In genomic region chr6:136691314-136691713, GRCm38 (mm10) we compare ENCODE assay signal across 17 mouse cellular contexts. TPM values are rescaled to one million over a fixed set of nuclear protein-coding genes. Genes with fewer than 3 reads are reported as not detected.
DNase-seq lines count a peak whose midpoint lies in the region; ATAC-seq and TF ChIP-seq lines count a peak whose summit lies in the region.
"Had no signal": no experiment of that assay in that cellular context is flagged by ENCODE, and none has a peak within 500 bp of the region (broad histone marks: within the 10 kb centered on the region; RNA-seq: fewer than 3 reads in every experiment).

No protein-coding gene starts in this region.

- no peak for TF ChIP-seq EP300 in CH12.LX (IDR thresholded peaks at IDR 0.05; ENCODE audit: low read length)

- ATAC-seq in hindbrain, postnatal 0 days = no peak
- ATAC-seq in hindbrain, embryonic 11.5 days (ENCODE audit: low FRiP score) = no peak
- ATAC-seq in lung, embryonic 14.5 days (ENCODE audit: insufficient read depth) = no peak
- ATAC-seq: midbrain, embryonic 13.5 days had no signal

- no peaks in the 10 kb centered on the region for H3K4me1 ChIP-seq in hindbrain, postnatal 0 days (ENCODE audit: insufficient read depth, low read length)
- H3K4me1 ChIP-seq in hindbrain, embryonic 11.5 days (replicated peaks; ENCODE audit: control insufficient read depth, insufficient read depth, low read length) = no peaks in the 10 kb centered on the region
- no peaks in the 10 kb centered on the region for H3K4me1 ChIP-seq in lung, embryonic 14.5 days (ENCODE audit: insufficient read depth)
- peaks cover 7 to 28% of the 10 kb centered on the region in 2 experiments; a peak in 3 of 4 replicates for H3K4me1 ChIP-seq in CH12.LX (ENCODE audit: control insufficient read depth in 1 of 2, insufficient read depth in 2 of 2)
- H3K4me1 ChIP-seq: embryonic facial prominence, embryonic 15.5 days; forebrain, embryonic 12.5 days; hindbrain, embryonic 13.5 days; midbrain, embryonic 13.5 days had no signal

- in situ Hi-C loops in CH12.LX (cut with MboI; ENCODE audit: low pct_ligation_motif_present, low pct_unique_long_range_greater_than_20kb, low sequenced_read_pairs) = no loop called here

- H3K9me3 ChIP-seq in hindbrain, postnatal 0 days (ENCODE audit: low read length) = no peaks in the 10 kb centered on the region
- H3K9me3 ChIP-seq in hindbrain, embryonic 11.5 days (ENCODE audit: control insufficient read depth, low read length) = no peaks in the 10 kb centered on the region
- no peaks in the 10 kb centered on the region for H3K9me3 ChIP-seq in lung, embryonic 14.5 days (ENCODE audit: low read depth, low read length)
- H3K9me3 ChIP-seq in CH12.LX (replicated peaks; ENCODE audit: low read length) = peaks cover 14% of the 10 kb centered on the region
- H3K9me3 ChIP-seq: embryonic facial prominence, embryonic 15.5 days; hindbrain, embryonic 13.5 days had no signal

- H3K27me3 ChIP-seq in hindbrain, postnatal 0 days (ENCODE audit: insufficient read depth, low read length) = no peaks in the 10 kb centered on the region
- H3K27me3 ChIP-seq in hindbrain, embryonic 11.5 days (ENCODE audit: control insufficient read depth, insufficient read depth, low read length) = no peaks in the 10 kb centered on the region
- H3K27me3 ChIP-seq in lung, embryonic 14.5 days (ENCODE audit: insufficient read depth, low read length) = no peaks in the 10 kb centered on the region
- H3K27me3 ChIP-seq in CH12.LX (replicated peaks) = no peaks in the 10 kb centered on the region
- H3K27me3 ChIP-seq: embryonic facial prominence, embryonic 15.5 days; forebrain, embryonic 12.5 days; hindbrain, embryonic 13.5 days; limb, embryonic 12.5 days; midbrain, embryonic 13.5 days had no signal

- H3K4me3 ChIP-seq in hindbrain, postnatal 0 days (ENCODE audit: low read length) = no peak overlapping the region
- no peak overlapping the region for H3K4me3 ChIP-seq in hindbrain, embryonic 11.5 days (ENCODE audit: low read depth, low read length)
- H3K4me3 ChIP-seq in lung, embryonic 14.5 days (ENCODE audit: low read depth, low read length) = no peak overlapping the region
- H3K4me3 ChIP-seq in CH12.LX (replicated peaks in 1 of 3; ENCODE audit: low read depth in 2 of 3, low read length in 2 of 3, poor library complexity in 1 of 3) = no peak overlapping the region
- H3K4me3 ChIP-seq: embryonic facial prominence, embryonic 15.5 days; forebrain, embryonic 12.5 days; hindbrain, embryonic 13.5 days; limb, embryonic 12.5 days; midbrain, embryonic 13.5 days had no signal

- 89% methylated on average over 6 of the region's 6 CpGs for WGBS in hindbrain, postnatal 0 days
- 94% methylated on average over 6 of the region's 6 CpGs for WGBS in hindbrain, embryonic 11.5 days
- WGBS in lung, embryonic 14.5 days = 92% methylated on average over 6 of the region's 6 CpGs

- H3K79me2 ChIP-seq in CH12.LX (replicated peaks; ENCODE audit: control insufficient read depth, extremely low read depth, insufficient read depth, poor library complexity, severe bottlenecking) = no peaks in the 10 kb centered on the region

- dilution Hi-C loops in CH12.LX (cut with MboI; ENCODE audit: extremely low pct_ligation_motif_present, extremely low pct_unique_long_range_greater_than_20kb, low sequenced_read_pairs) = no loop called here

- TF ChIP-seq CTCF in hindbrain, postnatal 0 days (IDR thresholded peaks at IDR 0.05; ENCODE audit: low read depth) = peak; percentile 25; the same call in 1 of the 2 replicates
- peak; percentile 26 for TF ChIP-seq CTCF in lung, embryonic 14.5 days (IDR thresholded peaks at IDR 0.05; ENCODE audit: low read depth)
- peak; percentile 4 to 47; a peak in 2 of 4 replicates for TF ChIP-seq CTCF in CH12.LX (conservative IDR thresholded peaks at IDR 0.05 in 1 of 2, IDR thresholded peaks at IDR 0.05 in 1 of 2; ENCODE audit: low read depth in 2 of 2, low read length in 2 of 2)

- H3K4me2 ChIP-seq in hindbrain, postnatal 0 days (ENCODE audit: low read depth, low read length) = no peak overlapping the region
- H3K4me2 ChIP-seq in hindbrain, embryonic 11.5 days (replicated peaks; ENCODE audit: low read depth, low read length) = no peak overlapping the region
- no peak overlapping the region for H3K4me2 ChIP-seq in lung, embryonic 14.5 days
- H3K4me2 ChIP-seq in CH12.LX (ENCODE audit: insufficient read depth, low read depth, poor library complexity, severe bottlenecking) = no peak overlapping the region
- H3K4me2 ChIP-seq: embryonic facial prominence, embryonic 15.5 days; forebrain, embryonic 12.5 days; hindbrain, embryonic 13.5 days; limb, embryonic 12.5 days; midbrain, embryonic 13.5 days had no signal

- H3K9ac ChIP-seq in hindbrain, postnatal 0 days (replicated peaks; ENCODE audit: low read length) = no peak overlapping the region
- no peak overlapping the region for H3K9ac ChIP-seq in hindbrain, embryonic 11.5 days (ENCODE audit: low read depth, low read length)
- H3K9ac ChIP-seq in lung, embryonic 14.5 days = no peak overlapping the region
- H3K9ac ChIP-seq in CH12.LX (ENCODE audit: insufficient read depth, low read depth) = no peak overlapping the region
- H3K9ac ChIP-seq: embryonic facial prominence, embryonic 15.5 days; forebrain, embryonic 12.5 days; hindbrain, embryonic 13.5 days; limb, embryonic 12.5 days; midbrain, embryonic 13.5 days had no signal

- H3K27ac ChIP-seq in hindbrain, postnatal 0 days = no peak overlapping the region
- no peak overlapping the region for H3K27ac ChIP-seq in hindbrain, embryonic 11.5 days (ENCODE audit: low read depth, low read length)
- H3K27ac ChIP-seq in lung, embryonic 14.5 days (ENCODE audit: low read depth) = no peak overlapping the region
- no peak overlapping the region for H3K27ac ChIP-seq in CH12.LX (ENCODE audit: insufficient read depth, low read depth)
- H3K27ac ChIP-seq: forebrain, embryonic 12.5 days; hindbrain, embryonic 13.5 days; limb, embryonic 12.5 days; midbrain, embryonic 13.5 days had no signal

- no peak for TF ChIP-seq POLR2A in CH12.LX (IDR thresholded peaks at IDR 0.05; ENCODE audit: low read depth, low read length)

- no peak for DNase-seq in hindbrain, postnatal 0 days (ENCODE audit: low spot score)
- DNase-seq in hindbrain, embryonic 11.5 days (ENCODE audit: low spot score) = no peak
- no peak for DNase-seq in lung, embryonic 14.5 days
- no peak for DNase-seq in lung, postnatal 36 days
- DNase-seq in CH12.LX (ENCODE audit: extremely low read depth) = no peak
- peak; percentile 60 for DNase-seq in ZHBTc4 (ENCODE audit: low read depth, low spot score)
- DNase-seq in adrenal gland, postnatal 10 days = no peak
- no peak for DNase-seq in cerebellum, postnatal 14 days
- DNase-seq: adrenal gland, adult 2 months; cerebellum, adult 18-20 months; kidney, adult 9 months; thymus, adult 2 months had no signal

- peak; percentile 13 for TF ChIP-seq RAD21 in CH12.LX (IDR thresholded peaks at IDR 0.05; ENCODE audit: low read depth, low read length)

- no peaks in the 10 kb centered on the region for H3K36me3 ChIP-seq in hindbrain, postnatal 0 days (ENCODE audit: insufficient read depth, low read length)
- no peaks in the 10 kb centered on the region for H3K36me3 ChIP-seq in hindbrain, embryonic 11.5 days (ENCODE audit: control insufficient read depth, insufficient read depth, low read length)
- no peaks in the 10 kb centered on the region for H3K36me3 ChIP-seq in lung, embryonic 14.5 days (ENCODE audit: insufficient read depth)
- H3K36me3 ChIP-seq in CH12.LX (replicated peaks in 1 of 2; ENCODE audit: control insufficient read depth in 1 of 2, insufficient read depth in 1 of 2, low read length in 1 of 2) = no peaks in the 10 kb centered on the region
- H3K36me3 ChIP-seq: embryonic facial prominence, embryonic 15.5 days; forebrain, embryonic 12.5 days; hindbrain, embryonic 13.5 days; limb, embryonic 12.5 days; midbrain, embryonic 13.5 days had no signal

TF ChIP-seq in CH12.LX, 34 proteins besides CTCF, POLR2A, EP300 and RAD21:
- TF ChIP-seq MAX (IDR thresholded peaks at IDR 0.05; ENCODE audit: low read length) (no peak), MEF2A (IDR thresholded peaks at IDR 0.05; ENCODE audit: borderline replicate concordance, low read depth, low read length) (no peak), TBP (conservative IDR thresholded peaks at IDR 0.05; ENCODE audit: low read depth, low read length) (no peak), CHD2 (IDR thresholded peaks at IDR 0.05; ENCODE audit: low read length) (no peak), SIN3A (IDR thresholded peaks at IDR 0.05; ENCODE audit: low read length) (no peak), NRF1 (IDR thresholded peaks at IDR 0.05; ENCODE audit: low read depth, low read length) (no peak), ZC3H11A (IDR thresholded peaks at IDR 0.05; ENCODE audit: low read depth, low read length) (no peak), POLR2AphosphoS2 (IDR thresholded peaks at IDR 0.05; ENCODE audit: low read depth, low read length) (no peak), GABPA (IDR thresholded peaks at IDR 0.05; ENCODE audit: insufficient replicate concordance, low read depth, low read length) (no peak), ZKSCAN1 (IDR thresholded peaks at IDR 0.05; ENCODE audit: borderline replicate concordance, low read depth, low read length) (no peak), ETS1 (conservative IDR thresholded peaks at IDR 0.05; ENCODE audit: low read depth, low read length) (no peak), IRF4 (IDR thresholded peaks at IDR 0.05; ENCODE audit: low read depth, low read length) (no peak), JUN (IDR thresholded peaks at IDR 0.05; ENCODE audit: insufficient read depth, low read depth, low read length) (no peak), UBTF (IDR thresholded peaks at IDR 0.05; ENCODE audit: low read depth, low read length) (no peak), MAZ (IDR thresholded peaks at IDR 0.05; ENCODE audit: low read depth, low read length) (no peak), E2F4 (IDR thresholded peaks at IDR 0.05; ENCODE audit: insufficient replicate concordance, low read depth, low read length) (no peak)

RNA-seq across cellular contexts. Expression of gene Plbd1, which starts 29.6 kb away (rescaled TPM):
- total RNA-seq in hindbrain, postnatal 0 days (2014; rRNA removed) = 0.32 TPM in 1 of 2 replicates, not detected in the other
- polyA plus RNA-seq in hindbrain, postnatal 0 days (2015; fragmentation: Nextera tagmentation; extraction: Ambion mirVana) = 1.3 and 1.4 TPM in 2 replicates
- polyA plus RNA-seq in hindbrain, embryonic 11.5 days (2014; fragmentation: Nextera tagmentation; extraction: Ambion mirVana) = 2.2 and 2.6 TPM in 2 replicates
- 2.9 and 4.3 TPM in 2 replicates for polyA plus RNA-seq in lung, embryonic 14.5 days (2014; fragmentation: Nextera tagmentation; extraction: Ambion mirVana)
- total RNA-seq in CH12.LX (2012; rRNA removed) (not detected in 2 replicates), CH12.LX (2014; rRNA removed) (not detected in 2 replicates)
- not detected in 2 replicates for polyA plus RNA-seq in CH12.LX (2012; ENCODE audit: insufficient read length, low read depth)
- 100 to 1,000 TPM; 114 to 115 TPM for total RNA-seq in adrenal gland, postnatal 10 days (2021)
